25 mouse cellular contexts compared by ENCODE assay signal in genomic region chr2:15026817-15027216, GRCm38 (mm10). TPM values are rescaled to one million over a fixed set of nuclear protein-coding genes. Genes with fewer than 3 reads are reported as not detected.
DNase-seq lines count a peak whose midpoint lies in the region; ATAC-seq lines count a peak whose summit lies in the region.
"Had no signal": no experiment of that assay in that cellular context is flagged by ENCODE, and none has a peak within 500 bp of the region (broad histone marks: within the 10 kb centered on the region; RNA-seq: fewer than 3 reads in every experiment).

No protein-coding gene starts in this region.

- 74% methylated on average over 3 of the region's 3 CpGs for WGBS in limb, embryonic 15.5 days
- WGBS in limb, embryonic 10.5 days: 91% methylated on average over 3 of the region's 3 CpGs
- 77% methylated on average over 3 of the region's 3 CpGs for WGBS in embryonic facial prominence, embryonic 14.5 days

- no peak overlapping the region for H3K9ac ChIP-seq in limb, embryonic 15.5 days
- no peak overlapping the region for H3K9ac ChIP-seq in embryonic facial prominence, embryonic 14.5 days (ENCODE audit: low read depth, low read length)
- H3K9ac ChIP-seq: embryonic facial prominence, embryonic 15.5 days; forebrain, embryonic 12.5 days; forebrain, embryonic 15.5 days; hindbrain, embryonic 12.5 days; hindbrain, embryonic 15.5 days had no signal

- H3K27me3 ChIP-seq in limb, embryonic 15.5 days: no peaks in the 10 kb centered on the region
- no peaks in the 10 kb centered on the region for H3K27me3 ChIP-seq in limb, embryonic 10.5 days (ENCODE audit: low read depth, poor library complexity, severe bottlenecking)
- no peaks in the 10 kb centered on the region for H3K27me3 ChIP-seq in embryonic facial prominence, embryonic 14.5 days (replicated peaks; ENCODE audit: control insufficient read depth, insufficient read depth, low read length)
- H3K27me3 ChIP-seq: CH12.LX; embryonic facial prominence, embryonic 15.5 days; forebrain, embryonic 12.5 days; forebrain, embryonic 15.5 days; hindbrain, embryonic 12.5 days; hindbrain, embryonic 15.5 days; Patski had no signal

- DNase-seq in limb, embryonic 10.5 days (ENCODE audit: low spot score): no peak
- DNase-seq in lung, postnatal 36 days: peak; percentile 45
- no peak for DNase-seq in lung, postnatal 14 days
- peak; percentile 63 for DNase-seq in embryonic facial prominence, embryonic 14.5 days (ENCODE audit: low spot score)
- DNase-seq in forelimb bud, embryonic 11.5 days (ENCODE audit: low read depth, low spot score): peak; percentile 9
- DNase-seq: adrenal gland, postnatal 10 days; adrenal gland, postnatal 36 days; B cell, adult 2 months; cerebellum, adult 18-20 months; cerebellum, adult 9-10 months; cerebellum, postnatal 14 days; gastrocnemius, postnatal 10 days; gastrocnemius, postnatal 36 days; heart, adult 11 months had no signal

- H3K4me2 ChIP-seq in limb, embryonic 15.5 days: no peak overlapping the region
- no peak overlapping the region for H3K4me2 ChIP-seq in embryonic facial prominence, embryonic 14.5 days (ENCODE audit: low read depth, low read length)
- H3K4me2 ChIP-seq: embryonic facial prominence, embryonic 15.5 days; forebrain, embryonic 12.5 days; forebrain, embryonic 15.5 days; heart, embryonic 11.5 days; hindbrain, embryonic 12.5 days; hindbrain, embryonic 15.5 days had no signal

- no peaks in the 10 kb centered on the region for H3K4me1 ChIP-seq in limb, embryonic 15.5 days
- no peaks in the 10 kb centered on the region for H3K4me1 ChIP-seq in limb, embryonic 10.5 days
- H3K4me1 ChIP-seq in embryonic facial prominence, embryonic 14.5 days (ENCODE audit: control insufficient read depth, insufficient read depth, low read length): no peaks in the 10 kb centered on the region
- H3K4me1 ChIP-seq: embryonic facial prominence, embryonic 15.5 days; forebrain, embryonic 12.5 days; forebrain, embryonic 15.5 days; hindbrain, embryonic 12.5 days; hindbrain, embryonic 15.5 days had no signal

- no peaks in the 10 kb centered on the region for H3K9me3 ChIP-seq in limb, embryonic 15.5 days
- no peaks in the 10 kb centered on the region for H3K9me3 ChIP-seq in limb, embryonic 10.5 days (replicated peaks)
- H3K9me3 ChIP-seq in embryonic facial prominence, embryonic 14.5 days (ENCODE audit: control insufficient read depth, low read length): no peaks in the 10 kb centered on the region
- H3K9me3 ChIP-seq: embryonic facial prominence, embryonic 15.5 days; forebrain, embryonic 12.5 days; forebrain, embryonic 15.5 days; G1E; hindbrain, embryonic 12.5 days; hindbrain, embryonic 15.5 days had no signal

- H3K27ac ChIP-seq in limb, embryonic 15.5 days: 0 out of 2 replicates have a peak overlapping the region, but pooled peaks have one; percentile 47
- H3K27ac ChIP-seq in limb, embryonic 10.5 days: no peak overlapping the region
- no peak overlapping the region for H3K27ac ChIP-seq in embryonic facial prominence, embryonic 14.5 days (replicated peaks; ENCODE audit: low read depth, low read length)
- H3K27ac ChIP-seq: embryonic facial prominence, embryonic 15.5 days; forebrain, embryonic 12.5 days; forebrain, embryonic 15.5 days; hindbrain, embryonic 12.5 days; hindbrain, embryonic 15.5 days had no signal

- H3K36me3 ChIP-seq in limb, embryonic 15.5 days: no peaks in the 10 kb centered on the region; the same call in 1 of the 2 replicates
- H3K36me3 ChIP-seq in limb, embryonic 10.5 days: peaks cover 17% of the 10 kb centered on the region
- H3K36me3 ChIP-seq in embryonic facial prominence, embryonic 14.5 days (ENCODE audit: control insufficient read depth, insufficient read depth, low read length): 0 out of 2 replicates have a peak, but pooled peaks cover 11% of the 10 kb centered on the region
- H3K36me3 ChIP-seq: embryonic facial prominence, embryonic 15.5 days had no signal

- ATAC-seq in limb, embryonic 15.5 days (ENCODE audit: insufficient number of reproducible peaks, low FRiP score, low TSS enrichment, low read depth): no peak
- peak; percentile 76; the same call in 1 of the 2 replicates for ATAC-seq in embryonic facial prominence, embryonic 14.5 days (ENCODE audit: low read depth)
- no peak for ATAC-seq in inflammation-experienced regulatory T-cells, adult 6 months
- ATAC-seq: forebrain, embryonic 15.5 days; Patski had no signal

- H3K4me3 ChIP-seq in limb, embryonic 15.5 days: no peak overlapping the region
- H3K4me3 ChIP-seq in limb, embryonic 10.5 days: no peak overlapping the region
- no peak overlapping the region for H3K4me3 ChIP-seq in embryonic facial prominence, embryonic 14.5 days (ENCODE audit: low read depth, low read length)
- H3K4me3 ChIP-seq: embryonic facial prominence, embryonic 15.5 days; forebrain, embryonic 12.5 days; forebrain, embryonic 15.5 days; hindbrain, embryonic 12.5 days; hindbrain, embryonic 15.5 days had no signal

RNA-seq across cellular contexts. Expression of gene Arl5b, which starts 22.4 kb away (rescaled TPM):
- 32.2 and 32.8 TPM in 2 replicates for polyA plus RNA-seq in limb, embryonic 15.5 days (2015; fragmentation: Nextera tagmentation; extraction: Ambion mirVana)
- 55.2 and 59.6 TPM in 2 replicates for polyA plus RNA-seq in limb, embryonic 10.5 days (2016; fragmentation: Nextera tagmentation; extraction: Ambion mirVana)
- 29.3 and 37.1 TPM in 2 replicates for polyA plus RNA-seq in embryonic facial prominence, embryonic 14.5 days (2014; fragmentation: Nextera tagmentation; extraction: Ambion mirVana)
- 10 to 100 TPM in 2 of 3 experiments, 1 to 10 TPM in 1; 8.7 to 11.4 (median 10.1) TPM for polyA plus RNA-seq in inflammation-experienced regulatory T-cells, adult 6 months (2017; shearing (Covaris generic))

RNA-seq across cellular contexts. Expression of gene Nsun6, which starts 28.1 kb away (rescaled TPM):
- polyA plus RNA-seq in limb, embryonic 15.5 days (2015; fragmentation: Nextera tagmentation; extraction: Ambion mirVana): 11.2 and 12.9 TPM in 2 replicates
- polyA plus RNA-seq in limb, embryonic 10.5 days (2016; fragmentation: Nextera tagmentation; extraction: Ambion mirVana): 8.5 and 12.6 TPM in 2 replicates
- 9.9 and 10.6 TPM in 2 replicates for polyA plus RNA-seq in embryonic facial prominence, embryonic 14.5 days (2014; fragmentation: Nextera tagmentation; extraction: Ambion mirVana)
- polyA plus RNA-seq in inflammation-experienced regulatory T-cells, adult 6 months (2017; shearing (Covaris generic)): 10 to 100 TPM; 18.5 to 31.6 (median 23.1) TPM

Comparison
In these comparisons a context has a peak if more than half of its experiments do, and no peak if none do; other contexts are left out.
1. DNase-seq: peak in lung, postnatal 36 days (single experiment), embryonic facial prominence, embryonic 14.5 days (single experiment) and forelimb bud, embryonic 11.5 days (single experiment); none in limb, embryonic 10.5 days (single experiment) and lung, postnatal 14 days (single experiment).